Mouse (Mus musculus) liver, embryonic 12.5 days (tissue): ENCODE measurements at regions not wholly inside any gene's neighbourhood (a gene's known extent, or its start where the extent isn't known, plus 50 kb on each side); places are given as distances from the start of the nearest gene placed in this dataset.

ENCODE experiments used
- ATAC-seq: fragments of 200-750 bp; cut with Nextera tagmentation; 2 replicates; pipeline ENCODE4 v1.8.0; 2017; ENCODE audit warnings: moderate number of reproducible peaks, mild to moderate bottlenecking, moderate library complexity
- H3K27ac ChIP-seq: fragments of 300-500 bp; sonication (generic); 2 replicates; pipeline ENCODE4 v1.5.1; 2016; ENCODE audit warnings: mild to moderate bottlenecking
- H3K27me3 ChIP-seq: fragments of 300-500 bp; sonication (generic); replicated peaks from 2 replicates; pipeline ENCODE4 v1.6.1; 2016; ENCODE audit warnings: mild to moderate bottlenecking, moderate library complexity
- H3K36me3 ChIP-seq: fragments of 300-500 bp; sonication (generic); 2 replicates; pipeline ENCODE4 v1.6.1; 2016; ENCODE audit warnings: mild to moderate bottlenecking, moderate library complexity
- H3K4me1 ChIP-seq: fragments of 300-500 bp; sonication (generic); 2 replicates; pipeline ENCODE4 v1.6.1; 2016
- H3K4me2 ChIP-seq: fragments of 300-500 bp; sonication (generic); 2 replicates; pipeline ENCODE4 v1.6.1; 2016; ENCODE audit warnings: mild to moderate bottlenecking, moderate library complexity
- H3K4me3 ChIP-seq: fragments of 300-500 bp; sonication (generic); 2 replicates; pipeline ENCODE4 v1.5.1; 2016; ENCODE audit warnings: mild to moderate bottlenecking, moderate library complexity
- H3K9ac ChIP-seq: fragments of 300-500 bp; sonication (generic); 2 replicates; pipeline ENCODE4 v1.6.1; 2016; ENCODE audit warnings: mild to moderate bottlenecking, moderate library complexity
- H3K9me3 ChIP-seq: fragments of 300-500 bp; sonication (generic); replicated peaks from 2 replicates; pipeline ENCODE4 v1.6.1; 2016; ENCODE audit warnings: mild to moderate bottlenecking, moderate library complexity
- WGBS: fragments of 180-500 bp; shearing (Covaris S2); methylation state at CpG from one replicate; pipeline ENCODE4 v1.1.7; 2016; ENCODE audit not compliant: insufficient replicate concordance; 5-methylcytosine and 5-hydroxymethylcytosine counted together

DNA sequence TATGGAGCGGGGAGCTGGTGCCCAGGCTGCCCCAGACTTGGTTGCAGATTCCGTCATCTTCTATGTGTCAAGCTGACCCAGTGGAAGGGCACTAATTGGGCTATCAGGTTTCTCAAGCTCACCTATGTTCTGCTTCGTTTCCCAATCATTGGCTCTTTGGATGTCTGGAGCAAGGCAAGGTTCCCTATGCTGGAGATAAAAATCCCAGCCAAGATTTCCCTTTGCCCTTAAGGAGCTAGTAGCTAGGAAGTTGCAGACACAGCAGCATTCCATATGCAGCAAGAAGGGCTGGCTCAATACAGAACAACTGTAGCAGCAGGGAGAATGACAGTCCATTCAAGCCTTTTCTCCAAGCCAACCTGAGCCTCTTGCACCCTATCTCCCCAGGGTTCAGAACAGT is 159.2 kb upstream of the Zfp706 start:
- H3K27me3 ChIP-seq, result peaks cover 11% of the 10 kb centered on the region
- 60% methylated on average over 3 of the region's 3 CpGs for WGBS
- H3K4me3 ChIP-seq, result no peak overlapping the region
- ATAC-seq, result no peak
- H3K9me3 ChIP-seq, result no peaks in the 10 kb centered on the region
- H3K4me1 ChIP-seq, result no peaks in the 10 kb centered on the region
- H3K36me3 ChIP-seq, result no peaks in the 10 kb centered on the region
- H3K4me2 ChIP-seq, result no peak overlapping the region
- H3K9ac ChIP-seq, result no peak overlapping the region
- H3K27ac ChIP-seq, result no peak overlapping the region

GRCm38 (mm10) chr15:37165887-37166507 is 158.4 kb upstream of the Zfp706 start:
- WGBS, result 7% methylated on average over 12 of the region's 12 CpGs
- Histone ChIP-seq H3K9ac (no peak overlapping the region), H3K4me2 (peak overlapping the region; percentile 28), H3K4me1 (no peaks in the 10 kb centered on the region), H3K9me3 (no peaks in the 10 kb centered on the region), H3K36me3 (no peaks in the 10 kb centered on the region), H3K27me3 (peaks cover 11% of the 10 kb centered on the region), H3K4me3 (no peak overlapping the region), H3K27ac (no peak overlapping the region)
- ATAC-seq, result no peak

DNA sequence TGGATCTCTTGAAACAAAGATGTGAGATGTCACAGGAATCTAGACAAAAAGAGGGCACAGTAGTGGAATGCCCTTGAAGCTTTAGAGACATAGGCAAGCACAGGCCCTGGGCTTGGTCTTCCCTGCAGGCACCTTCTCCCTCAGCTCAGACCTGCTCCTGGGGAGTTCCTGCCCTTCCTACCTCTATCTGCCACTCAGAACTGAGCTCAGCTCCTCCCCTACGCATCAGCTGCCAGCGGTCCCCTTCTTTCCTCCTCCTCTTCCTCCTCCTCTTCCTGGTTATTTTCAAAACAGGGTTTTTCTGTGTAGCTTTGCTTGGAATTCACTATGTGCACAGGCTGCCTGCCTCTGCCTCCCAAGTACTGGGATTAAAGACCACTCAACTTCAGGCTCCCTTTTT is 157.6 kb upstream of the Zfp706 start:
- H3K9me3 ChIP-seq, result no peaks in the 10 kb centered on the region
- no peak overlapping the region for H3K9ac ChIP-seq
- H3K27me3 ChIP-seq, result peaks cover 11% of the 10 kb centered on the region
- 42% methylated on average over 2 of the region's 2 CpGs for WGBS
- no peak for ATAC-seq
- H3K4me1 ChIP-seq, result no peaks in the 10 kb centered on the region
- no peak overlapping the region for H3K27ac ChIP-seq
- H3K4me3 ChIP-seq, result no peak overlapping the region
- H3K4me2 ChIP-seq, result no peak overlapping the region
- H3K36me3 ChIP-seq, result no peaks in the 10 kb centered on the region

DNA sequence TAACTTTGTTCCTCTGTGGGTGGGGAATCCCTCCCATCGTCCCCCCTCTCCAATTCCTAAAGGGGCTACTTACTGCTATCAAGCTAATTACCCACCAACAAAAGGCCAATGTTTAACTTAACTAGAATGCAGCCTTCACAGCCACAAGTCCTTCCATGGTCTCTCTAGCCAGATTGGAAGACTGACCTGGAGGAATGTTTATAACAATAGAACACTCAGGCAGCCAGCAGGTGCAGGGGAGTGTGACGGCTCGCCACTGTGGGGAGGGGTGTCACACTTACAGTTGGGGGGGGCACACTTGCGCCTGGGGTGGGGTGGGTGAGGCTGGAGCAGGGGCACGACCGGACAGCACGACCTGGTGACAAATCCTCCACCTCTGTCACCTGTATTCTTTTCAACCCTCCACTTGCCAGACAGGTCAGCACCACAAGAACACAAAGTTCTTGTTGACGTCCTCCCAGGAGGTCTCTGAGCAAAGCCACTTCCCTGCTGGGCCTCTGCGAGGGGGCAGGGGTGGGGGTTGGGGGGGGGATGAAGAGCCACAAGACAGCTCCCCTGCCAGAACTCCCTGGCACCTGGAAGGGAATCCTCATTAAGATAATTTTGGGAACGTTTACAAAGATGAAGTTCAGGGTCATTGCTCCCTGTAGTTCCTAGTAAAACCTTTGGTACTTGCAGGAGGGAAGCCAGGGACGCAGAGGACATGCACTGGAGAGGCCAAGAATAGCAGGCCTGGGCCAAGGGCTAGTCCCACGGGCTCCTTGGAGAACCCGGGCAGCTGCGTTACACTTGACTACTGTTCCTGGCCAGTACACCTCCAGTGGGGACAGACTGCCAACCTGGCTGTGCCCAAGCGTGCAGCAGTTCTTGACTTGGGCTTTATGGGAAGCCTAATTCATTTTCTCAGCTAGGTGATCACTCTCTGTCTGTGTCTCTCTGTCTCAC is 156.9 kb upstream of the Zfp706 start:
- no peak overlapping the region for H3K4me3 ChIP-seq
- WGBS, result 41% methylated on average over 15 of the region's 15 CpGs

DNA sequence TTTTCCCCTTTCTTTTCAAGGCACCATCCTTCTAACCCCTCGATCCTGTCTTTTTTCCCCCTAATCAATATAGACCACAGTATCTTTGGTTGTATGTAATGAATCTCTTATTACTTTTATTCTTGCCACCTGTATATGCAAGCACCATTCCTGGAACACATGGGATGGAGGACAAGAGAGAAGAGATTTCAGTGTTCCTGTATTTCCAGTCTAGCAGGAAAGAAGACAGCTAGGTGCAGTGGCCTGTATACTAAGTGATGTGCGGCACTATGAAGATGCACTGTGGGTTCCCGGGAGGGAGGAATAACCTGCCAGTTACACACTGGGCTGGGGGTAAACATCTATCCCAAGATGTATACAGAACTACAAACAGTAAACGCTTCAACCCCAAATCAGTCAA is 152.4 kb upstream of the Zfp706 start:
- no peaks in the 10 kb centered on the region for H3K27me3 ChIP-seq
- ATAC-seq, result no peak
- no peak overlapping the region for H3K4me2 ChIP-seq
- no peaks in the 10 kb centered on the region for H3K4me1 ChIP-seq
- no peaks in the 10 kb centered on the region for H3K36me3 ChIP-seq
- no peak overlapping the region for H3K27ac ChIP-seq
- WGBS, result 54% methylated on average over 4 of the region's 4 CpGs
- H3K4me3 ChIP-seq, result no peak overlapping the region
- no peak overlapping the region for H3K9ac ChIP-seq
- no peaks in the 10 kb centered on the region for H3K9me3 ChIP-seq

More for the DNA sequence above, 156.9 kb upstream of the Zfp706 start:
- Histone ChIP-seq H3K27ac (no peak overlapping the region), H3K4me1 (no peaks in the 10 kb centered on the region), H3K4me2 (no peak overlapping the region), H3K36me3 (no peaks in the 10 kb centered on the region), H3K9ac (no peak overlapping the region), H3K9me3 (no peaks in the 10 kb centered on the region), H3K27me3 (peaks cover 11% of the 10 kb centered on the region)
- ATAC-seq, result no peak

DNA sequence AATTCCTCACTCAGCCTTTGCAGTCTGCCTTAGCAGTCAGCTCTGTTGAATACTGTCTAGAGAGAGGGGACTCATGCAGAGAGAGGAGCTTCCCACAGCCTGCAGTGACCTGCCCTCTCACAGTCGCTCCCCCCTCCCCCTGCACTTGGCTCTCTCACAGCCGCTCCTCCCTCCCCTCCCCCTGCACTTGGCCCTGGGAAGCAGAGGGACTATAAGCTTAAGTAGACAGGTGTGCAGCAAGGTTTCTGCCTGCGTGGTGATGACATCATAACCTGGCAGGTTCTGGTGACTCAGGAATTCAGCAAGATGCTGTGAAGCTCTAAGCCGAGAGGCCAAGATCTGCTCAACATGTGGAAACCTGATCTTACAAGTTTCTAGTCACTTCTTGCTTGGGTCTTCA is 151.8 kb upstream of the Zfp706 start:
- 23% methylated on average over 4 of the region's 4 CpGs for WGBS
- Histone ChIP-seq H3K27me3 (no peaks in the 10 kb centered on the region), H3K9me3 (no peaks in the 10 kb centered on the region), H3K9ac (no peak overlapping the region), H3K4me2 (no peak overlapping the region), H3K27ac (no peak overlapping the region), H3K4me3 (no peak overlapping the region), H3K36me3 (no peaks in the 10 kb centered on the region), H3K4me1 (no peaks in the 10 kb centered on the region)
- no peak for ATAC-seq

- 55% methylated on average over 4 of the region's 4 CpGs for WGBS
- Histone ChIP-seq H3K4me2 (no peak overlapping the region), H3K9me3 (no peaks in the 10 kb centered on the region), H3K4me3 (no peak overlapping the region), H3K9ac (no peak overlapping the region), H3K27me3 (no peaks in the 10 kb centered on the region), H3K4me1 (no peaks in the 10 kb centered on the region), H3K36me3 (no peaks in the 10 kb centered on the region), H3K27ac (no peak overlapping the region)
- no peak for ATAC-seq
Measured at GRCm38 (mm10) chr15:37157386-37157785, 149.8 kb upstream of the Zfp706 start.

- ATAC-seq, result no peak
- Histone ChIP-seq H3K27ac (no peak overlapping the region), H3K4me1 (no peaks in the 10 kb centered on the region), H3K27me3 (no peaks in the 10 kb centered on the region), H3K9ac (no peak overlapping the region), H3K4me2 (no peak overlapping the region), H3K4me3 (no peak overlapping the region), H3K9me3 (no peaks in the 10 kb centered on the region), H3K36me3 (no peaks in the 10 kb centered on the region)
- 74% methylated on average over 4 of the region's 4 CpGs for WGBS
Measured at GRCm38 (mm10) chr15:37154934-37155333, 147.4 kb upstream of the Zfp706 start.

GRCm38 (mm10) chr15:37153177-37153576 is 145.6 kb upstream of the Zfp706 start:
- Histone ChIP-seq H3K9ac (no peak overlapping the region), H3K4me3 (no peak overlapping the region), H3K36me3 (no peaks in the 10 kb centered on the region), H3K27ac (no peak overlapping the region), H3K27me3 (no peaks in the 10 kb centered on the region), H3K4me1 (no peaks in the 10 kb centered on the region), H3K4me2 (no peak overlapping the region), H3K9me3 (no peaks in the 10 kb centered on the region)
- 62% methylated on average over 6 of the region's 6 CpGs for WGBS
- no peak for ATAC-seq

GRCm38 (mm10) chr15:37135590-37136164 is 128.1 kb upstream of the Zfp706 start:
- 5% methylated on average over 35 of the region's 35 CpGs for WGBS
- Histone ChIP-seq H3K4me2 (peak overlapping the region; percentile 85), H3K9ac (peak overlapping the region; percentile 64), H3K27ac (peak overlapping the region; percentile 58), H3K9me3 (no peaks in the 10 kb centered on the region), H3K4me1 (no peaks in the 10 kb centered on the region), H3K36me3 (no peaks in the 10 kb centered on the region), H3K4me3 (peak overlapping the region; percentile 65), H3K27me3 (no peaks in the 10 kb centered on the region; the same call in 1 of the 2 replicates)
- peak; percentile 68 for ATAC-seq

GRCm38 (mm10) chr15:37134913-37135589 is 127.5 kb upstream of the Zfp706 start:
- H3K4me1 ChIP-seq, result no peaks in the 10 kb centered on the region
- 31% methylated on average over 20 of the region's 20 CpGs for WGBS
- no peaks in the 10 kb centered on the region; the same call in 1 of the 2 replicates for H3K27me3 ChIP-seq
- peak overlapping the region; percentile 65 for H3K4me3 ChIP-seq
- no peaks in the 10 kb centered on the region for H3K36me3 ChIP-seq
- peak; percentile 51 for ATAC-seq
- H3K9me3 ChIP-seq, result no peaks in the 10 kb centered on the region
- peak overlapping the region; percentile 58 for H3K27ac ChIP-seq
- H3K9ac ChIP-seq, result peak overlapping the region; percentile 64
- peak overlapping the region; percentile 85 for H3K4me2 ChIP-seq
